Mouse (Mus musculus) effector memory CD4-positive, alpha-beta T cell, adult 5 months (primary cell): ENCODE data around the gene Setd6. TPM values are rescaled to one million over a fixed set of nuclear protein-coding genes. Genes with fewer than 3 reads are reported as not detected.

Source experiments
- polyA plus RNA-seq: library from polyadenylated mRNA; unstranded; fragments of 100-300 nt; shearing (Covaris generic); gene quantifications from one replicate; pipeline ENCODE4 v1.2.1, GENCODE M21; 2017

Setd6 gene
- polyA plus RNA-seq = 73.9 TPM

DNA sequence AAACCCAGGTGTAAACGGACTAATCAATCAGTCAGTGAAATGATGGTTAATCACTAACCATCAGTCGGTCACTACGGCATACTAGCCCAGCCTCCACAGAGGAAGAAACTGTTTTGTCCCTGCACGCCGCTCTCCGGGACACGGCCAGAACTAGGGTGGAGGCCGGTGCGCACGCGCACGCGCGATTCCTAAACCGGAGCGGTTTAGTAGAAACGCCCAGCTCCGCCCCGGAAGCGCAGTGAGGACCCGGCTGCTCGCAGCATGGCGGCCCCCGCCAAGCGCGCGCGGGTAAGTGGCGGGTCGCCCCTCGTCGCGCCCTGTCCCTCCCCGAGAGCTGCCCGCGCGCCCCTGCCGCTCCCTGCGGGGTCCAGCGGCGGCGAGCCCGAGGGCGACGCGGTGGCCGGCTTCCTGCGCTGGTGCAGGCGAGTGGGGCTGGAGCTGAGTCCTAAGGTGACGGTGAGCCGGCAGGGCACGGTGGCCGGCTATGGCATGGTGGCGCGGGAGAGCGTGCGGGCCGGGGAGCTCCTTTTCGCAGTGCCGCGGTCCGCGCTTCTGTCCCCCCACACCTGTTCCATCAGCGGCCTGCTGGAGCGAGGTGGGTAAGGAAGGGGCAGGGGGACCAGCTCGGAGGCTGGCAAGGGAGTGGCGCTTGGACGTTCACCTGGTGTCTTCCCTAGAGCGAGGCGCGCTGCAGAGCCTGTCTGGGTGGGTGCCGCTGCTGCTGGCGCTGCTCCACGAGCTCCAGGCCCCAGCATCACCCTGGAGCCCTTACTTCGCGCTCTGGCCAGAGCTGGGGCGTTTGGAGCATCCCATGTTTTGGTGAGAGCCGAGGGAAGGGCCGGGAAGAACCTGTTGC is at the start of gene Setd6:
Gene Setd6, plus strand, starts transcription at position 206 of the 856 bp plus-strand sequence.

DNA sequence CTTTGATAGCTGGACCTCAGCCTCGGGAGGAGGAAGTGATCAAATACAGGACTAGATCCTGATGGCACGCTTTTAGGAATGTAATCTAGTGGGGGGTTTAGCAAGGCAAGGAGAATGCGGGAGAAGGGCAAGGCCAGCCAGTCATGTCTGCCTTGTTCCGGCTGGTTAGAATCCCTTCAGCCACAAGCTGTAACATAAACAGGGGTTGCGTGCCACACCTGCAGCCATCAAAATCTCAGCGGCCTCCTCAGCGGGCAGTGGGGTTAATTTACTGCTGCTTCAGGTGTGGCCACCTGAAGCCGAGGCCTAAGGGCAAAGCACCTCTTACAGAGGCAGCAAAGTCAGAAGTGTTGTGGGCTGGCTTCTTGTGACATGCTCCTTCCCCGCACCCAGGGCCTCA is 39.0 kb upstream of the Setd6 start, which contains the start of gene Ndrg4:
Gene Ndrg4, plus strand, starts transcription at position 350 of the 400 bp plus-strand sequence.

Other genes with a start within 250 kb of the Setd6 start
- 39.7 TPM for gene Csnk2a2, start 225.8 kb upstream of the Setd6 start, polyA plus RNA-seq
- not detected for gene Ccdc113, start 181.8 kb upstream of the Setd6 start, polyA plus RNA-seq
- not detected for gene Prss54, start 139.5 kb upstream of the Setd6 start, polyA plus RNA-seq
- gene Gins3, start 82.4 kb upstream of the Setd6 start, polyA plus RNA-seq = 4.8 TPM
- 1.5 TPM for gene Ndrg4, start 38.9 kb upstream of the Setd6 start, polyA plus RNA-seq
- gene Cnot1, start 91.6 kb downstream of the Setd6 start, polyA plus RNA-seq = 107 TPM
- gene Sap18b, start 109.5 kb downstream of the Setd6 start, polyA plus RNA-seq = 269 TPM
- 9.2 TPM for gene Slc38a7, start 137.7 kb downstream of the Setd6 start, polyA plus RNA-seq
- gene Got2, start 172.7 kb downstream of the Setd6 start, polyA plus RNA-seq = 80.1 TPM